Mouse (Mus musculus) stomach, embryonic 16.5 days (tissue): Measurements from ENCODE around the gene Mast4. TPM values are rescaled to one million over a fixed set of nuclear protein-coding genes. Genes with fewer than 3 reads are reported as not detected.

Experiments
- ATAC-seq: fragments of 200-750 bp; cut with Nextera tagmentation; 2 replicates; pipeline ENCODE4 v1.8.0; 2017; ENCODE audit warnings: moderate number of reproducible peaks, moderate TSS enrichment; ENCODE audit not compliant: insufficient read depth, low FRiP score
- H3K27ac ChIP-seq: fragments of 300-500 bp; sonication (generic); 2 replicates; pipeline ENCODE4 v1.5.1; 2014; ENCODE audit warnings: low read length
- H3K27me3 ChIP-seq: fragments of 300-500 bp; sonication (generic); 2 replicates; pipeline ENCODE4 v1.6.1; 2014; ENCODE audit warnings: low read length, control low read depth, mixed read lengths; ENCODE audit not compliant: control insufficient read depth, insufficient read depth
- H3K36me3 ChIP-seq: fragments of 300-500 bp; sonication (generic); 2 replicates; pipeline ENCODE4 v1.6.1; 2014; ENCODE audit warnings: low read length; ENCODE audit not compliant: control insufficient read depth, insufficient read depth
- H3K4me1 ChIP-seq: fragments of 300-500 bp; sonication (generic); 2 replicates; pipeline ENCODE4 v1.6.1; 2014; ENCODE audit warnings: low read length, control low read depth, mixed read lengths; ENCODE audit not compliant: control insufficient read depth, insufficient read depth
- H3K4me2 ChIP-seq: fragments of 300-500 bp; sonication (generic); 2 replicates; pipeline ENCODE4 v1.6.1; 2014; ENCODE audit warnings: low read depth, low read length, mixed read lengths
- H3K4me3 ChIP-seq: fragments of 300-500 bp; sonication (generic); replicated peaks from 2 replicates; pipeline ENCODE4 v1.5.1; 2014; ENCODE audit warnings: mild to moderate bottlenecking, low read length
- H3K9ac ChIP-seq: fragments of 300-500 bp; sonication (generic); 2 replicates; pipeline ENCODE4 v1.6.1; 2014; ENCODE audit warnings: low read length
- H3K9me3 ChIP-seq: fragments of 300-500 bp; sonication (generic); replicated peaks from 2 replicates; pipeline ENCODE4 v1.6.1; 2016; ENCODE audit warnings: low read length, control low read depth; ENCODE audit not compliant: control insufficient read depth
- WGBS: fragments of 180-500 bp; shearing (Covaris S2); extraction: QIAGEN DNeasy Blood & Tissue Kit; methylation state at CpG from one replicate; pipeline ENCODE4 v1.1.7; 2014; 5-methylcytosine and 5-hydroxymethylcytosine counted together
- polyA plus RNA-seq: library from polyadenylated mRNA; unstranded; fragments of >200 nt; fragmentation: Nextera tagmentation; extraction: Ambion mirVana; gene quantifications from 2 replicates; pipeline ENCODE4 v1.2.1, GENCODE M21; 2015

Mast4 gene
- polyA plus RNA-seq, 1 experiment from 2014 or later, result 31.0 TPM

DNA sequence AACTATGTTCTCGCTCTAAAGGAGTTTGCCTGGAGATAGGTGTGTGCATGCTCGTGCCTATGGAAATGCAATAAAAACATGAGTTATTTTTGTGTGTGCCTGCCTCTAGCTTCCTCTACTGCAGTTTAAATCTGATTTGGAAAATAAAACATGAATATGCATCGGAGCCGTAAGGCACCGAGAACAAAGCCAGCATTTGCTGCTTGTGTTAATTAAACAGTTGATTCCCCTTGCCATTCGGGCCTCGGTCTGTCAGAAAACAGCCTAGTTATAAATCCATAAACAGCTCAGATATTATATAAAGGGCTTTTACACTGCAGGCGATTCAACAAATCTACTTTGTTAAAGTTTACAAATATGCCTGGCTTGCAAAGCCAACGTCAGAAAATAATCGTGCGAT lies 565.8 kb downstream of the Mast4 start:
- no peak overlapping the region for H3K27ac ChIP-seq
- H3K9me3 ChIP-seq, result no peaks in the 10 kb centered on the region
- WGBS, result 93% methylated on average over 11 of the region's 11 CpGs
- no peak overlapping the region for H3K9ac ChIP-seq
- no peaks in the 10 kb centered on the region for H3K27me3 ChIP-seq
- peaks cover 2% of the 10 kb centered on the region; the same call in 1 of the 2 replicates for H3K36me3 ChIP-seq
- no peak for ATAC-seq
- no peak overlapping the region for H3K4me2 ChIP-seq
- H3K4me3 ChIP-seq, result no peak overlapping the region
- H3K4me1 ChIP-seq, result no peaks in the 10 kb centered on the region

DNA sequence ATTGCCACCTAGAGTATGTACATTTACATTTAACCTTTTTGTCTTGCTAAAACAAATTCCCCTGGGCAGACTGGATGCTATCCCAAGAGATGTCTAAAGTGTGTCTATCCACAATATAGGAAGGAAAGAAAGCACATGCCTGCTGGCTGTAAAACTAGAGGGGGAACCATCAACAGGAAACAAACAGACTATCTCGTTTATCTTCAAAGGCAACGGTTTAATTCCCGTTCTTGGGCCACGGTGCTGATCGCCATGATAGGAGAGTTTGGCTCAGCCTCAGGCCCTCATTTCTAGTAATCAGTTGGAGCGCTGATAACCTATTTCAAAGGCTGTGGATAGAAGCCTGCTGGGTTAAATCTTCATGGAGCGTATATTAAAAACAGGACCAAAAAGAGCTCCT lies 567.2 kb downstream of the Mast4 start:
- no peaks in the 10 kb centered on the region for H3K4me1 ChIP-seq
- no peak overlapping the region for H3K9ac ChIP-seq
- H3K4me2 ChIP-seq, result no peak overlapping the region
- H3K27ac ChIP-seq, result no peak overlapping the region
- no peaks in the 10 kb centered on the region for H3K9me3 ChIP-seq
- H3K36me3 ChIP-seq, result no peaks in the 10 kb centered on the region; the same call in 1 of the 2 replicates
- ATAC-seq, result no peak
- H3K4me3 ChIP-seq, result no peak overlapping the region
- 85% methylated on average over 7 of the region's 7 CpGs for WGBS
- no peaks in the 10 kb centered on the region for H3K27me3 ChIP-seq

DNA sequence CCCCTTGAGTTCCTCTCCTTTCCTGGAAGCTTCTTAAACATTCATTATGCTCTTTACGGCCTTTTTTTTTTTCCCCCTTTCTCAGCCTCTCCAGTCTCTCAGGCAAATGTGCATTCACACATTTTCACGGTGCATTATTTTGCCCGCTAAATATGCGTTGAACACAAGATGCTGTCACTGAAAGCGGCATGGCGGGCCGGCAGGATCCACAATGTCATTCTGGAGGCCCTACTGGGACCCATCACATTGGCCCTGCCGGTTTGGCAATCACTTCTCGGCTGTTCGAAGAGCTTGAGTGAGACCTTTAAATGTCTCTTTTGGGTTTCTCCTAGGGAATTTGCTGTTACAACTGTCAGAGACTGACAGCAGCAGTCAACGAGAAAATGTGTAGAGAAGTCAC lies 569.1 kb downstream of the Mast4 start:
- WGBS, result 92% methylated on average over 11 of the region's 11 CpGs
- ATAC-seq, result no peak
- no peak overlapping the region for H3K4me3 ChIP-seq
- no peak overlapping the region for H3K9ac ChIP-seq
- H3K27me3 ChIP-seq, result no peaks in the 10 kb centered on the region
- H3K4me1 ChIP-seq, result no peaks in the 10 kb centered on the region
- no peaks in the 10 kb centered on the region for H3K9me3 ChIP-seq
- H3K4me2 ChIP-seq, result no peak overlapping the region
- peaks cover 7% of the 10 kb centered on the region for H3K36me3 ChIP-seq
- no peak overlapping the region for H3K27ac ChIP-seq

DNA sequence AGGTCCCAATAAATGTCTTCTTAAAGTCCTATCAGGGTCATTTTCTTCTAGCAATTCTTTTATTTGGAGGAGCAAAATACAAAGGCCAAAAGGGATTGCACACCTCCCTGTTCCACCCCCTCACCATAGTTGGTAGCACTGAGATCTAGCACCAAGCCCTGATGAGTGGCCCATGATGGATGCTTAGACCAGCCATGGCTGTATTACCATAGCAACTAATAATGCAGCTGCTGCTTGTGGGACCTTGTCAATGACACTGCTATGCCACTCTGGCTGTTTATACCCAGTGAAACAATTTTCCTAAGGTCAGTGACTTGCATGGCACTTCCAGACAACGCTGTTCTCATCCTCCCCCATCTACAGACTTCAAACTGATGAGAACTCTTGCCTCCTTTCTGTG lies 570.1 kb downstream of the Mast4 start:
- no peak for ATAC-seq
- peaks cover 7% of the 10 kb centered on the region for H3K36me3 ChIP-seq

DNA sequence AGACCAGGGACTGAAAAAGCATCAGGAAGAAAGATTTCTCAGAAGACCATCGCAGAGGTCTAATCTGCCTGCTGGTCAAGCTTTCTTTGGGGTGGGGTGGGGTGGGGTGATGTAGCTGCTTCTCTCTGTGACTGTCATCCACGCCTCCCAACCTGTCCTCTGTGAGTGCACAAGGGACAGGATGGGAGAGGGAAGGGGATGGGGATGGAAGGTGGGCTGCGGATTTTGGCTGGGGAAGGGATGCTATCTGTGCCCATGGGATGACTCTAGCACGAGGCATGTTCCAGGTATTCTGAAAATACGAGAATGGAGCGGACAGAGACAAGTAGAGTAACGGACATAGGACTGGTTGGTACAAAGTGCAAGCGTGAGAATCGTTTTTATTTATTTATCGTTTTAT lies 572.1 kb downstream of the Mast4 start:
- no peak for ATAC-seq
- 90% methylated on average over 10 of the region's 10 CpGs for WGBS
- Histone ChIP-seq H3K36me3 (peaks cover 16% of the 10 kb centered on the region), H3K27ac (no peak overlapping the region), H3K4me1 (no peaks in the 10 kb centered on the region), H3K4me2 (no peak overlapping the region), H3K27me3 (no peaks in the 10 kb centered on the region), H3K9ac (no peak overlapping the region), H3K4me3 (no peak overlapping the region), H3K9me3 (no peaks in the 10 kb centered on the region)

More for the DNA sequence above, 570.1 kb downstream of the Mast4 start:
- Histone ChIP-seq H3K4me1 (no peaks in the 10 kb centered on the region), H3K4me2 (no peak overlapping the region), H3K27ac (no peak overlapping the region), H3K27me3 (no peaks in the 10 kb centered on the region), H3K9ac (no peak overlapping the region), H3K4me3 (no peak overlapping the region), H3K9me3 (no peaks in the 10 kb centered on the region)
- WGBS, result 77% methylated on average over 1 of the region's 1 CpGs

DNA sequence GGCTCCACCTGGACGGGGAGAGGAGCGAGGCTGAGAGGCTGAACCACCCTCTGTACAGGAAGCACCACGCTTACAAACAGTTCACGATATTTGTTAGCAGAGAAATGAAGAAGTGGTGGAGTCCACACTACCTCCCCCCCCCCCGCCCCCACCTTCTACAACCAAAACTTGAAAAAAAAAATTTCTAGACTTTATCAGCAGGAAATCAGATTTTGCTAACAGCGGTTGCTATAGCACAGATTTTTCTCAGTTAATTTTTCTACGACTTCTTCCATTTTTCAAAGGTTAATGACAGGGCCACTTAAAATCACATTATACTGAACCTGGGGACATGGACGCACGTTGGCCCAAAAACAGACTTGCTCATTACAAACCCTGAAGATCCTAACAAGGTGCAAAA lies 572.9 kb downstream of the Mast4 start:
- Histone ChIP-seq H3K4me3 (no peak overlapping the region), H3K9ac (no peak overlapping the region), H3K9me3 (no peaks in the 10 kb centered on the region), H3K27ac (no peak overlapping the region), H3K27me3 (no peaks in the 10 kb centered on the region), H3K4me1 (no peaks in the 10 kb centered on the region), H3K4me2 (no peak overlapping the region), H3K36me3 (peaks cover 16% of the 10 kb centered on the region)
- WGBS, result 75% methylated on average over 9 of the region's 9 CpGs
- no peak for ATAC-seq

DNA sequence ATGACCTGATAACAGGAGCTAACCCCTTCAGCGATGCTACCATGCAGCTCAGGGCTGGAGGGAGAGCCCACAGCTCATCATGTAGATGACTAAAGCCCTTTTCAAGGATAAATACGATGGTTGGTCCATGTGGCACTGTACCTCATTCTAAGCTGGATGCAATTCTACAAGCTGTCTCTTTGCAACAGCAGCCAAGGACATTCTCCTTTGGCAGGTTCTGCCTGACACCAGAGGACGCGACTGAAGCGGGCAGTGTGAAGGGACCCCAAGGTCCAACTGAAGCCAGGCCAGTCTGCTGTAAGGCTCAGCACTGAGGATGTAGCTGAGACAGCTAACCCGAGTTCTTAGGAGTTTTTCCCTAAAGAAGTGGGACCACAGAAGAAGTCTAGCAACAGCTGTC lies 576.3 kb downstream of the Mast4 start:
- H3K36me3 ChIP-seq, result peaks cover 16% of the 10 kb centered on the region
- H3K4me1 ChIP-seq, result no peaks in the 10 kb centered on the region
- H3K27me3 ChIP-seq, result no peaks in the 10 kb centered on the region
- whole genome bisulfite sequencing, result 94% methylated on average over 6 of the region's 6 CpGs
- no peak overlapping the region for H3K4me2 ChIP-seq
- no peak overlapping the region for H3K27ac ChIP-seq
- H3K9me3 ChIP-seq, result no peaks in the 10 kb centered on the region
- H3K9ac ChIP-seq, result no peak overlapping the region
- ATAC-seq, result no peak
- no peak overlapping the region for H3K4me3 ChIP-seq

DNA sequence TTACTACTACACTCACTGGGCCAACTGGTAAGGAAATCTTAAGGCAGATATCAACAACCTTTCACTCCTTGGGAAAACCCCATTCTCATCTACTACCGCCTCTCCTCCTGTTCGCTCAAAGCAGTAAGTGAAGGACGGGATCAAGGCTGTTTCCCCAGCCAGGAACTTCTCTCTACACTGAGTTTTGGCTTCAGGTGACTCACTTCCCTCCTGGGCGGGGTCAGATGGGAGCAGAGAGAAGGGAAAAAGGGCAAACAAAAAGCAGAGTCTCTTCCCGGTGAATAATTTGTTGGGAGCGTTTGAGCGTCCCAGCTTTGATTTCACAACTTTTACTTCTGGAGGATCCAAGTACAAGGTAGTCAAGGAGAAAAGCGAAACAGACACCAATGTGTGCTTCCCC lies 578.2 kb downstream of the Mast4 start:
- Histone ChIP-seq H3K27ac (no peak overlapping the region), H3K36me3 (peaks cover 20% of the 10 kb centered on the region)

DNA sequence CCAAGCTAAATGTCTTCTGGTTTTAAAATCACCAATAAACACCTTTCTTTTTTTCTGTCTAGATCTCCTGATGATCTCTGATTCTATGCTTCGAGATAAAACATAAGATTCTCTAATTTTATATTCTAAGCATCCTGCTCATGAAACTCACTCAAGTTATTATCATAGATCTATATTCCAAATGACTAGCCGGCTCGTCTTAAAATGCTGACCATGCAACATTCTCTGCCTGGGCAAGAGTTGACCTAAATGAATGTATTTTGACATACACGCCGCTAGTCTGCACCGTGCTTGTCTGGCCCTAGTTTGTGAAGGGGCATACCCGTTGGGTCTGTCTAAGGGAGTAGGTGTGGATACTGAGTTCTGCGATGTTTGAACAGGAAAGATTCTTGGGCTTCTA lies 579.2 kb downstream of the Mast4 start:
- no peak overlapping the region for H3K27ac ChIP-seq
- 91% methylated on average over 8 of the region's 8 CpGs for WGBS
- H3K27me3 ChIP-seq, result no peaks in the 10 kb centered on the region
- no peak overlapping the region for H3K9ac ChIP-seq
- H3K36me3 ChIP-seq, result peaks cover 20% of the 10 kb centered on the region
- no peaks in the 10 kb centered on the region for H3K4me1 ChIP-seq
- no peak for ATAC-seq
- H3K9me3 ChIP-seq, result no peaks in the 10 kb centered on the region
- no peak overlapping the region for H3K4me2 ChIP-seq
- no peak overlapping the region for H3K4me3 ChIP-seq

More for the DNA sequence above, 578.2 kb downstream of the Mast4 start:
- no peaks in the 10 kb centered on the region for H3K4me1 ChIP-seq
- no peaks in the 10 kb centered on the region for H3K9me3 ChIP-seq
- H3K4me3 ChIP-seq, result no peak overlapping the region
- WGBS, result 83% methylated on average over 8 of the region's 8 CpGs
- no peaks in the 10 kb centered on the region for H3K27me3 ChIP-seq
- no peak for ATAC-seq
- no peak overlapping the region for H3K4me2 ChIP-seq
- H3K9ac ChIP-seq, result no peak overlapping the region
